Mouse (Mus musculus) MEL (cell line): ENCODE measurements at regions not wholly inside any gene's neighbourhood (a gene's known extent, or its start where the extent isn't known, plus 50 kb on each side); places are given as distances from the start of the nearest gene placed in this dataset.

Experiments
- DNase-seq: peaks from one replicate; pipeline ENCODE4 v3.0.0; 2011; ENCODE audit warnings: low read depth, low spot score
- H3K27ac ChIP-seq: 2 replicates; pipeline ENCODE4 v1.5.1; 2012; ENCODE audit warnings: low read depth, mild to moderate bottlenecking, control low read depth, low read length, moderate library complexity; ENCODE audit not compliant: control insufficient read depth
- H3K27me3 ChIP-seq, 2 experiments: fragments of 150-350 bp in 1 of 2; sonication (generic) in 1 of 2; 2 replicates each; pipeline ENCODE4 v1.6.1; 2012; ENCODE audit warnings: low read length in 2 of 2, mild to moderate bottlenecking in 2 of 2, improper control_type of control experiment in 1 of 2, moderate library complexity in 1 of 2; ENCODE audit not compliant: insufficient read depth in 2 of 2, control insufficient read depth in 1 of 2
- H3K36me3 ChIP-seq, 2 experiments: 2 replicates each; pipeline ENCODE4 v1.6.1; 2012 to 2014; ENCODE audit warnings: low read length in 2 of 2, improper control_type of control experiment in 1 of 2, inconsistent platforms in 1 of 2, mild to moderate bottlenecking in 1 of 2; ENCODE audit not compliant: insufficient read depth in 2 of 2, control insufficient read depth in 1 of 2
- H3K4me1 ChIP-seq, 2 experiments: fragments of 150-350 bp in 1 of 2; sonication (generic) in 1 of 2; 2 replicates each; pipeline ENCODE4 v1.6.1; 2012; ENCODE audit warnings: low read length in 2 of 2, improper control_type of control experiment in 1 of 2, mild to moderate bottlenecking in 1 of 2; ENCODE audit not compliant: insufficient read depth in 2 of 2, control insufficient read depth in 1 of 2
- H3K4me3 ChIP-seq, 2 experiments: fragments of 150-350 bp in 1 of 2; sonication (generic) in 1 of 2; 2 replicates each; pipeline ENCODE4 v1.5.1; 2012; ENCODE audit warnings: low read depth in 2 of 2, low read length in 2 of 2, mild to moderate bottlenecking in 2 of 2, moderate library complexity in 2 of 2, control low read depth in 1 of 2, improper control_type of control experiment in 1 of 2; ENCODE audit not compliant: control insufficient read depth in 1 of 2, insufficient read depth in 1 of 2
- H3K79me2 ChIP-seq: 2 replicates; pipeline ENCODE4 v1.6.1; 2012; ENCODE audit warnings: mild to moderate bottlenecking, low read length, moderate library complexity; ENCODE audit not compliant: control insufficient read depth, poor library complexity, insufficient read depth
- H3K9ac ChIP-seq: 2 replicates; pipeline ENCODE4 v1.6.1; 2012; ENCODE audit warnings: low read depth, mild to moderate bottlenecking, control low read depth, low read length, moderate library complexity; ENCODE audit not compliant: control insufficient read depth, poor library complexity, severe bottlenecking
- H3K9me3 ChIP-seq: fragments of 150-350 bp; sonication (generic); replicated peaks from 2 replicates; pipeline ENCODE4 v1.6.1; 2012; ENCODE audit warnings: mild to moderate bottlenecking, low read length, improper control_type of control experiment, moderate library complexity; ENCODE audit not compliant: insufficient read depth
- BHLHE40 ChIP-seq: IDR thresholded peaks from 2 replicates; pipeline ENCODE4 v1.6.1; 2012; ENCODE audit warnings: low read depth, mild to moderate bottlenecking, inconsistent platforms, low read length, improper control_type of control experiment, borderline replicate concordance
- GABPA ChIP-seq: IDR thresholded peaks from 2 replicates; pipeline ENCODE4 v1.6.1; 2012; ENCODE audit warnings: low read depth, mild to moderate bottlenecking, inconsistent platforms, low read length, improper control_type of control experiment, moderate library complexity
- JUND ChIP-seq: IDR thresholded peaks from 2 replicates; pipeline ENCODE4 v1.6.1; 2011; ENCODE audit warnings: low read depth, mild to moderate bottlenecking, improper control_type of control experiment, low read length
- MAX ChIP-seq: IDR thresholded peaks from 2 replicates; pipeline ENCODE4 v1.6.1; 2011; ENCODE audit warnings: low read length, improper control_type of control experiment
- MXI1 ChIP-seq: IDR thresholded peaks from 2 replicates; pipeline ENCODE4 v1.6.1; 2011; ENCODE audit warnings: mild to moderate bottlenecking, low read depth, low read length, improper control_type of control experiment
- MYC ChIP-seq: IDR thresholded peaks from 2 replicates; pipeline ENCODE4 v1.6.1; 2011; ENCODE audit warnings: low read depth, mild to moderate bottlenecking, low read length, improper control_type of control experiment, moderate library complexity
- NRF1 ChIP-seq: IDR thresholded peaks from 2 replicates; pipeline ENCODE4 v1.6.1; 2014; ENCODE audit warnings: low read depth, mild to moderate bottlenecking, inconsistent platforms, low read length, improper control_type of control experiment, moderate library complexity; ENCODE audit not compliant: poor library complexity, insufficient read depth, severe bottlenecking
- POLR2A ChIP-seq, 2 experiments: IDR thresholded peaks; 2 replicates each; pipeline ENCODE4 v1.6.1; 2011 to 2012; ENCODE audit warnings: low read length in 2 of 2, mild to moderate bottlenecking in 2 of 2, control low read depth in 1 of 2, improper control_type of control experiment in 1 of 2, low read depth in 1 of 2, moderate library complexity in 1 of 2; ENCODE audit not compliant: control insufficient read depth in 1 of 2, insufficient read depth in 1 of 2, poor library complexity in 1 of 2
- POLR2AphosphoS5 ChIP-seq: IDR thresholded peaks from 2 replicates; pipeline ENCODE4 v1.6.1; 2012; ENCODE audit warnings: low read depth, borderline replicate concordance, mild to moderate bottlenecking, inconsistent platforms, low read length, moderate library complexity, mixed read lengths
- RAD21 ChIP-seq: IDR thresholded peaks from 2 replicates; pipeline ENCODE4 v1.6.1; 2011; ENCODE audit warnings: mild to moderate bottlenecking, low read depth, low read length, improper control_type of control experiment
- RCOR1 ChIP-seq: IDR thresholded peaks from 2 replicates; pipeline ENCODE4 v1.6.1; 2012; ENCODE audit warnings: low read depth, mild to moderate bottlenecking, inconsistent platforms, low read length, improper control_type of control experiment
- SMC3 ChIP-seq: IDR thresholded peaks from 2 replicates; pipeline ENCODE4 v1.6.1; 2011; ENCODE audit warnings: low read depth, low read length, improper control_type of control experiment
- UBTF ChIP-seq: IDR thresholded peaks from 2 replicates; pipeline ENCODE4 v1.6.1; 2012; ENCODE audit warnings: low read depth, mild to moderate bottlenecking, inconsistent platforms, low read length, improper control_type of control experiment, moderate library complexity, borderline replicate concordance; ENCODE audit not compliant: insufficient read depth

GRCm38 (mm10) chr2:44464631-44465030 is 462.8 kb downstream of the Gtdc1 start:
- Histone ChIP-seq H3K4me3 (no peak overlapping the region), H3K4me1 (no peaks in the 10 kb centered on the region), H3K9ac (no peak overlapping the region), H3K36me3 (no peaks in the 10 kb centered on the region), H3K27me3 (no peaks in the 10 kb centered on the region), H3K9me3 (no peaks in the 10 kb centered on the region), H3K79me2 (no peaks in the 10 kb centered on the region), H3K27ac (no peak overlapping the region)
- TF ChIP-seq RCOR1 (no peak), UBTF (no peak), POLR2A (IDR thresholded peaks at IDR 0.05; ENCODE audit: control insufficient read depth in 1 of 2, insufficient read depth in 1 of 2, low read depth in 1 of 2, low read length in 2 of 2, poor library complexity in 1 of 2) (no peak), BHLHE40 (no peak)
- no peak for DNase-seq

DNA sequence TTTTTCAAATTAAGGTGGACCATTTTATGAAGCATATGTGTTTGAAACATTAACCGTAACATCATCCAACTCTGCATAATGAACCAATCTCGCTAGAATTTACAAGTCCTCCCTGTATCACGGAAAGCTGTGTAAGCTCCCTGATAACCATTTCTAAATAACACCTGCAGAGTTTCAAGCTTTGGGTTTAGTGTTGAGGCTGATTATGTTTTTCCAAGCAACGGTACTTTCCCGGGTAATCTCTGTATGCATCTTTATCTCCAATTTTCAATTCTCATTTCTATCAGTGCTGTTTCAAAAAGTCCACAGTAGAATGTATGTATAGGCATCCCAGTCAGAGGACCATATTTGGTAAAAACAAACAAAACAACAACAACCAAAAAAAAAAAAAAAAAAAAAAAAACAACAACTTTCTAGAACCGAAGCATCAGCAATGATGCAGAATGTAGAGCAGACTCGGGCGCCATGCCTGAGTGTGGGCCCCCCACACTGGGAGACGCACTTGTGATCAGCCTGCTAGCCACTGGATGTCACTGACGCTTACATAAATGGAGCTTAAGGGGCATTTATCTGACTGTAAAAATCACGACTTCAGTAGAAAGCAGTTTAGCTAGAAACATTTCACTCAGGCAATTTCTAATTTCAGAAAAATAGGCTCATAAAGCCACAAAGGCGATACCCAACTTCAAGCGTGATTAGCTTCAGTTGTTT is 464.7 kb downstream of the Gtdc1 start:
- Histone ChIP-seq H3K9ac (no peak overlapping the region), H3K79me2 (no peaks in the 10 kb centered on the region), H3K9me3 (no peaks in the 10 kb centered on the region), H3K4me3 (no peak overlapping the region), H3K27ac (no peak overlapping the region), H3K36me3 (no peaks in the 10 kb centered on the region), H3K4me1 (no peaks in the 10 kb centered on the region), H3K27me3 (no peaks in the 10 kb centered on the region)
- DNase-seq: no peak
- TF ChIP-seq RAD21 (0 out of 2 replicates have a peak, but pooled peaks have one; percentile 1), POLR2AphosphoS5 (no peak)

DNA sequence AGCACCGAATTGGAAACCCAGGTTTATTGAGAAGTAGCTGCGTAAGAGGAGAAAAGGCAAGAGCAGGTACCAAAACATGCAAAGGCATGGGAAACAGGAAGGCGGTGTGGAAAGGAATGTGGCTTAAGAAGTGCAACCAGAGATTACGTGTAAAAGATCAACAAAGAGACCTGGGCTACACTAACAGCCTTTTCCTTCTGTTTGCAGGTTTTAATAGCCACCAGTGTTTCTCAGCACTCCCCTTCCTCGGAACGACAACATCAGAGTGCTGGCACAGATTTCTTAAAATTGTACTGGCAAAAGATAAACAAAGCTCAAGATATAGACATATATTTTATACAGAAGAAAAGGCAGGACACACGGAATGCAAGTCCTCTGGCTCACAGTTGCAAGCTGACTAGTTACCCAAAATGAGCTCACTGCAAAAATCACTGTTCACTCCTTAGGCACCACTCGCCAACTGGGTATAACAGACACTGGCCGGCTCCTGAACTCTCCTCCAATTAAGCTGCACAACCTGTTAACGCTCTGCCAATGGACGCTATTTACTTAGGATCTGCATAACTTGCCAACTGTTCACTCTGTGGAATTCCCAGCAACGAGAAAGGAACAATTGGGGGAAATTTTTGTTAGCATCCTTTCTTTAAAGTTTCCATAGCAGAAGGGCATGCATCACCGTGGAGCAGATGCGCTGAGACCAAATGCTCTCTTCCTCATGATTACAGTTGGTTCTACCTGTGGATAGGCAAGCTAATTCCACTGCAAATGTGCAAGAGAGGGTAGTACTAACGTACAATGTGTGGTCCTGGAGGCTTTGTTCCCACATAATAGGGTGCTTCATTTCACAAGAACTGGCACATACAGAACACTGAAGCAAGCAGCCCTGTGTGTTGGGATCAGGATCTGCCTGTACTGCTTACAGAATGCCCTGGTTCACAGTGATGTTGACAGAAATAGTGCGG is 465.9 kb downstream of the Gtdc1 start:
- Histone ChIP-seq H3K9ac (no peak overlapping the region), H3K4me3 (no peak overlapping the region), H3K36me3 (no peaks in the 10 kb centered on the region), H3K27ac (no peak overlapping the region), H3K9me3 (no peaks in the 10 kb centered on the region), H3K4me1 (no peaks in the 10 kb centered on the region), H3K27me3 (no peaks in the 10 kb centered on the region), H3K79me2 (no peaks in the 10 kb centered on the region)
- no peak for DNase-seq
- TF ChIP-seq JUND: no peak
- no peak for TF ChIP-seq GABPA
- no peak for TF ChIP-seq MYC
- no peak for TF ChIP-seq SMC3
- TF ChIP-seq MAX: no peak
- no peak for TF ChIP-seq NRF1
- TF ChIP-seq RAD21: no peak
- no peak for TF ChIP-seq MXI1
- no peak for TF ChIP-seq BHLHE40
